Mouse (Mus musculus) hindbrain, embryonic 10.5 days (tissue): ENCODE results near the gene Leng1. TPM values are rescaled to one million over a fixed set of nuclear protein-coding genes. Genes with fewer than 3 reads are reported as not detected.
"Not testable (repeated sequence)": the region's sequence is repeated elsewhere in the genome, so short reads cannot be mapped to it uniquely, and the experiment has no call there.

Experiments used
- DNase-seq: peaks from one replicate; pipeline ENCODE4 v3.0.0-alpha.2; 2017; ENCODE audit warnings: low spot score
- H3K27ac ChIP-seq: fragments of 300-500 bp; sonication (generic); 2 replicates; pipeline ENCODE4 v1.5.1; 2016; ENCODE audit warnings: mild to moderate bottlenecking, moderate library complexity
- H3K27me3 ChIP-seq: fragments of 300-500 bp; sonication (generic); 2 replicates; pipeline ENCODE4 v1.6.1; 2016; ENCODE audit warnings: mild to moderate bottlenecking; ENCODE audit not compliant: poor library complexity, insufficient read depth, severe bottlenecking
- H3K36me3 ChIP-seq: fragments of 300-500 bp; sonication (generic); 2 replicates; pipeline ENCODE4 v1.6.1; 2016; ENCODE audit warnings: mild to moderate bottlenecking, moderate library complexity
- H3K4me1 ChIP-seq: fragments of 300-500 bp; sonication (generic); replicated peaks from 2 replicates; pipeline ENCODE4 v1.6.1; 2016; ENCODE audit warnings: mild to moderate bottlenecking
- H3K4me3 ChIP-seq: fragments of 300-500 bp; sonication (generic); 2 replicates; pipeline ENCODE4 v1.5.1; 2016; ENCODE audit warnings: mild to moderate bottlenecking, moderate library complexity
- H3K9me3 ChIP-seq: fragments of 300-500 bp; sonication (generic); 2 replicates; pipeline ENCODE4 v1.6.1; 2016; ENCODE audit warnings: mild to moderate bottlenecking, moderate library complexity
- WGBS: fragments of 180-500 bp; shearing (Covaris S2); methylation state at CpG from one replicate; pipeline ENCODE4 v1.1.7; 2016; 5-methylcytosine and 5-hydroxymethylcytosine counted together
- polyA plus RNA-seq: library from polyadenylated mRNA; unstranded; fragments of >200 nt; fragmentation: Nextera tagmentation; extraction: Ambion mirVana; gene quantifications from 2 replicates; pipeline ENCODE4 v1.2.1, GENCODE M21; 2016

Gene Leng1
- 19.4 and 23.0 TPM in 2 replicates for polyA plus RNA-seq

DNA sequence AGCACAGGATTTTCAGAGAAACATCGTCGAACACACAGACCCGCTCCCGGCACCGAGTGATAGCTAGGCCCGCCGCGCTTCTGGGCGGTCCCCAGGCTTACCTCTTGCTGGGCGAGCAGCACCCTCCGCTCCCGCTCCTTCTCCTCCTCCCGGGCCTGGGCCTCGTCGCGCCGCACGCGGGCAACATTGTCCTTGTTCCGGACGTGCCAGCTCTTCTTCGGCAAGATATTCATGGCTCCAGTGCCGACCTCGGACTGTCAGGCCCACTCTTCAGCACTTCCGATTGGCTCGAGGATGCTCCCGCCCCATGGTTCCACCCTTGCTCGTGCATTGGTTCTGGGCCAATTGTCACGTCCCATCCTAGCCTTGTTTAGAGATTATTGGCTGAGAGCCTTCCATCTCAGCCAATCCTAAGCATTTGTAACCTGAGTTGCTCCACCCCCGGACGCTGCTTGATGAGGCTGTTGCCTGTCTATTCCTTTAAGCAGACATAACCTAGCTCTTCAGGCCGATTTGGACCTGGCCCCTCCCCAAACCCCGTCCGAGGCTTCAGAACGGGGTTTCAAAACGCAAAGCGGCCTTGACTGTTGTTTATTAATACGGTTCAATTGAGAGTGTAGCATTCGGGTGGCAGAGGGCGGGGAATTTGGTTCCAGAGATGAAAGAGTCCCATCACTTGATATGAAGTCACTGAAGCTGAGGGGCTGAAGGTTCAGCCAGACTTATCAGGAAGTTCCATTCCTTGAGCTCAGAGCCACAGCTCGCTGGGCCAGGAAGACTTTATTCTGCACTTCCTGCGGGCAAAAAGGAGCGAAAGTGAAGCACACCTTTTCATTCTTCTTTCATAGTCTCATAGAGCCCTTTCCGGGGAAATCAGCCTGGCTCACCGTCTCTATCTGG, at the start of gene Leng1:
Gene Leng1 (minus strand): TSS at position 626 of the 900 bp plus-strand sequence.
- Histone ChIP-seq H3K4me3 (peak within 1 kb of the TSS; percentile 79), H3K9me3 (no peaks in the 10 kb centered on the region), H3K27ac (peak within 1 kb of the TSS; percentile 91), H3K27me3 (no peaks in the 10 kb centered on the region), H3K36me3 (peaks cover 33% of the 10 kb centered on the region), H3K4me1 (peaks cover 30% of the 10 kb centered on the region)
- WGBS = 5% methylated on average over 45 of the region's 45 CpGs
- DNase-seq = peak; percentile 93

DNA sequence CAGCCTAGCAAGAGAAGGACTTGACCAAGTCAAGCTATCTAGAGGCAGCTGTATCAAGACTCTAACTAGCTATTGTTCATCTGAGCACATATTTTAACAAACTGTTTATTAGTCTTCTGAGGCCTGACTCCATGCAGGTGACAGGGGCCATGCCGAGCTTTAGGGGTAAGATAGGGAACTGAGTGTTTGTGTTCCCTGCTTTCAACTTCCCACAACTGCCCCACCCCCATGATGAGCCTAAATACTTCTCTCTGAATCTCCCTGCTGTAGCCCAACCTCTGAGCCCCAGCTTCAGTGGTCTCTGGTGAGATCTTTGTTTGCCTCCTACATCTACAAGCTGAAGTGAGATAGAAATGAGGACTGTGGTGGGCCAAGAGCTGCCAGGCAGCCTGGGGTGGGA, 49.6 kb upstream of the Leng1 start:
- Histone ChIP-seq H3K4me3 (no peak overlapping the region), H3K27me3 (no peaks in the 10 kb centered on the region), H3K4me1 (no peaks in the 10 kb centered on the region), H3K27ac (no peak overlapping the region), H3K36me3 (no peaks in the 10 kb centered on the region), H3K9me3 (no peaks in the 10 kb centered on the region)
- 70% methylated on average over 1 of the region's 1 CpGs for WGBS
- DNase-seq = no peak

DNA sequence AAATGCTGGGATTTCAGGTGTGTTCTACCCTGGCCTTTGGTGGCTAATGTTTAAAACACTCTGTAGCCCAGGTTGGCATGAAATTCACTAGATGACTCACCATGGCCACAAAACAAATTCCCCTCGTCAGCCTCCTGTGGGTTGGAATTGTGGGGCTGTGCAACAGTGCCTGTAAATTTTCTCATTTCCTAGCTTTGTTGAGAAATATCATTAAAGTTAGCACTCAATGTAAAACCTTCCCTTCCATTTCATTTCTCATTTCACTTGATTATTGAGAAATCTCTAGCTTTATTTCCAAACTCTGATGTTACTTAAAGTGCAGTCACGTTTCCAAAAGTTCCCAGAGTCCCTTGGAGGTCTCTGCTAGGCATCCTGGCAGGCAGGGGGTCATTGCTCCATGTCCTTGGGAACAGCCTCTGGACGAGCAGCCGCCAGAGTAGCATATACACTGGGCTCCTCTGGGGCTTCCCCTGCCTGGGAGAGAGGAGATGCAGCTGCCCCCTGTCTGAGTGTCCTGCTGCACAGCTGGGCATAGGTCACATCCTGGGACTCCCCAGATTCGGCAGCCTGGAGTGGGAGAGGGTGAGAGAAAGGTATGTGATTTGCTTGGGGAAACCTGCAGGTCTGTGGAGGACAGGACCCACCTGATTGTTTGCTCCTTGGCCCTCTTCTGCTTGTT, 46.8 kb upstream of the Leng1 start:
- WGBS = 53% methylated on average over 5 of the region's 5 CpGs
- no peak overlapping the region for H3K4me3 ChIP-seq
- H3K4me1 ChIP-seq = no peaks in the 10 kb centered on the region
- peaks cover 10% of the 10 kb centered on the region for H3K36me3 ChIP-seq
- no peaks in the 10 kb centered on the region for H3K9me3 ChIP-seq
- H3K27ac ChIP-seq = no peak overlapping the region
- no peak for DNase-seq
- no peaks in the 10 kb centered on the region for H3K27me3 ChIP-seq

DNA sequence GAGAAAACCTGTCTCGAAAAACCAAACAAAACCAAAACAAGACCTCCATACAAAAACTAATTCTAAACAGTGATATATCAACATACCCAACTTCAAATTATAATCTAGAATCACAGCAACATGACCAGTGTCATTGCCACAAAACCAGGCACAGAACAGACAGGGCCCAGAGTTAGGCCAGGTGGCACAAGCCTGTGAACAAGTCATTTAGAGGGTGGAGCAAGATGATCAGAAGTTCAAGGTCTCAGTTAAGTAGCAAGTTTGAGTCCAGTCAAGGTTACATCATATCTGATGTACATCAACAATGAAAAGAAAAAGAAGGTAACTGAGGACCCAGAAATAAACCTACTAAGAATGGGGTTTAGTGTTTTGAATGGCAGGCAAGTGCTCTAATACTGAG, 43.4 kb upstream of the Leng1 start:
- no peak for DNase-seq
- H3K4me3 ChIP-seq = no peak overlapping the region
- peaks cover 41% of the 10 kb centered on the region for H3K36me3 ChIP-seq
- no peak overlapping the region for H3K27ac ChIP-seq
- 83% methylated on average over 1 of the region's 1 CpGs for WGBS
- H3K9me3 ChIP-seq = no peaks in the 10 kb centered on the region
- H3K27me3 ChIP-seq = no peaks in the 10 kb centered on the region
- peaks cover 19% of the 10 kb centered on the region for H3K4me1 ChIP-seq

DNA sequence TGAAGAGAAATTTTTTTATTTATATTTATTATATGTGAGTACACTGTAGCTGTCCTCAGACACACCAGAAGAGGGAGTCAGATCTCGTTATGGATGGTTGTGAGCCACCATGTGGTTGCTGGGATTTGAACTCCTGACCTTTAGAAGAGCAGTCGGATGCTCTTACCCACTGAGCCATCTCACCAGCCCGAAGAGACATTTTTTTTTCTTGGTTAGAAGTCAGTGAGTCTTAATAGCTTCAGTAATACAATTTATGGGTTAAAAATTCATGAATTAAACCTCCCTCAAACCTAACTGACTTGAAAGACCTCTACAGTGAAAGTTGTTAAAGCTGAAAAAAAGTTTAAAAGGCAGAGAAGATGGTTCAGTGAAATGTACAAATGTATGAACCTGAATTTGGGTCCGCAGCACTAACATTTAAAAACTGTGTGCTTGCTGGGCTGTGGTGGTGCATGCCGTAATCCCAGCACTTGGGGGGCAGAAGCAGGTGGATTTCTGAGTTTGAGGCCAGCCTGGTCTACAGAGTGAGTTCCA, 42.9 kb upstream of the Leng1 start:
- not testable (repeated sequence) for H3K27me3 ChIP-seq, H3K4me3 ChIP-seq, DNase-seq, H3K27ac ChIP-seq, H3K9me3 ChIP-seq
- H3K4me1 ChIP-seq = peaks cover 20% of the 10 kb centered on the region
- H3K36me3 ChIP-seq = peaks cover 41% of the 10 kb centered on the region
- WGBS = 43% methylated on average over 5 of the region's 5 CpGs

DNA sequence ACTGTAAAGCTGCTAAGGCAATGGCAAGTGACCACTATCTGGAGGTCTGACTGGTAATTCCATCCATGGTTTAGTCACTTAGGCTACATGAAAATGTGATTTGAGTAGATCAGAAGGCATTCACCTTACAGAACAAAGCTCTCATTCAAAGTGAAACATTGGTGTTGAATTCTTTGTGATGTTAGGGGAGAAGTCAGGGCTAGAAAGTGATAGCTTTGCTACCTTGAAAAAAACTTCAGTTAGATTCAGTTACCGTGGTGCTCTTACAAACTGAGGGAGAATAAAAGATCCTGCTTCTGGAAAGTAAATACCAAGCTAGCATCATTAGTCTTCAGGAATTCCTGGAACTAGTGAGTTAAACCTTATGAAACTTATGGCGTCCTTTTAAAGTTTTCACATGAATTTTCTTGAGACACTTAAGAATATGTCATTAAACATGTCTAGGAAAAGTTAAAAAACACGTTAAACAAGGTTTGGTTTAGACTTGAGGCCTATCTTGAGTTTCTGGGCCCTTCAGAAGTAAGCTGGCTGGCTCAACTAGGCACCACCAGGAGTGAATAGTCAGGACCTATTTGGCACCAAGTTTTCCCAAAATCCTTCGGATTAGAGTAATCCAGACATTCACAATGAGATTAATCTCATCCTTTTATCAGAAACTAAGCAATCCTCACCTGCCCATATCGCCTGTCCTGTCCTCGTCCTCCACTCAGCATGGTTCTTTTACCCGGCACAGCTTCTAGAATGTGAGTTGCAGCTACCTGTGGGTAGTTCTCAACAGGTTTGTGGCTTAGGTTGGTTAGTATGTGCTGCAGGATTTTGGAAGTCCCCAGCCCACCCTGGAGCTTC, 42.2 kb upstream of the Leng1 start:
- Histone ChIP-seq H3K9me3 (no peaks in the 10 kb centered on the region), H3K4me1 (peaks cover 27% of the 10 kb centered on the region), H3K4me3 (no peak overlapping the region), H3K27me3 (no peaks in the 10 kb centered on the region), H3K27ac (no peak overlapping the region), H3K36me3 (peaks cover 41% of the 10 kb centered on the region)
- peak; percentile 33 for DNase-seq
- 23% methylated on average over 7 of the region's 7 CpGs for WGBS

DNA sequence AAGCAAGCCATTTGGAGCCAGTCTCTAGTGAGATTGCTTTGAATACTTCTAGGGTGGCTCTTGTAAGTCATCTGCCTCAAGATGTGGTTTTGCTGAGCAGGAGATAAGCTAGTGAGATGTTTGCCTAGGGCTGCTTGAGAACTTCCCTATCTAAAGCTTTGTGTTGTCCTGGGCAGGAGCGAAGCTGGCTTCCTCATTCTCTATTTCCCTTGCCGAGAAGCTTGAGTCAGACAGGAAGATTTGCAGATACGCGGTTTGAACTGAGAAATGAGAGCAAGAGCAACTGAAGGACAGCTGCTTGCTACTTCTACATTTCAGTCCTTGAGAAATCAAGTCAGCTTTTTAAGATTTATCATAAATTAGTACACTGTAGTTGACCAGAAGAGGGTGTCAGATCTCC, 41.4 kb upstream of the Leng1 start:
- WGBS = 66% methylated on average over 4 of the region's 4 CpGs
- H3K36me3 ChIP-seq = peaks cover 41% of the 10 kb centered on the region
- DNase-seq = no peak
- H3K4me3 ChIP-seq = 0 out of 2 replicates have a peak overlapping the region, but pooled peaks have one; percentile 18
- H3K4me1 ChIP-seq = peaks cover 27% of the 10 kb centered on the region
- H3K9me3 ChIP-seq = no peaks in the 10 kb centered on the region
- H3K27me3 ChIP-seq = no peaks in the 10 kb centered on the region
- H3K27ac ChIP-seq = no peak overlapping the region

DNA sequence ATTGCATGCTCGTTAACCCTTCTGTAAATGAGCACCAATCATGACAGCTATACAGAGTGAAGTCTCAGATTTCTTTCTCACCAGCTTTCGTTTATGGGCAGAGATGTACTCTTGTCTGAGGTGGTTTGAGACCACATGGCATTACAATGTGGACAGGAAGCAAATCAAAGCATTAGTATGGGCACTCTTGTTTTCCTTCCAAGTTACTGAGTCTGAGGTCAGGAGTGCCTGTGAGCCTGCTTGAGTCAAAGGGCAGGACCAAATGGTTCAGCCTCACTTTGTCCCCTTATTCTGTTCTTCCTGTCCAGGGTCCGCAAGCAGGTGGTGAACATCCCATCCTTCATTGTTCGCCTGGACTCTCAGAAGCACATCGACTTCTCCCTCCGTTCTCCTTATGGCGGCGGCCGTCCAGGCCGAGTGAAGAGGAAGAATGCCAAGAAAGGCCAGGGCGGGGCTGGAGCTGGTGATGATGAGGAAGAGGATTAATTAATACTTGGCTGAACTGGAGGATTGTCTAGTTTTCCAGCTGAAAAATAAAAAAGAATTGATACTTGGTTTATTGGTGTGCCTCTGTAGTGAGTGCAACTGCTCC, 40.8 kb upstream of the Leng1 start:
- H3K27ac ChIP-seq = no peak overlapping the region; the same call in 1 of the 2 replicates
- peaks cover 27% of the 10 kb centered on the region for H3K4me1 ChIP-seq
- H3K9me3 ChIP-seq = no peaks in the 10 kb centered on the region
- H3K27me3 ChIP-seq = no peaks in the 10 kb centered on the region
- WGBS = 68% methylated on average over 11 of the region's 11 CpGs
- H3K36me3 ChIP-seq = peaks cover 45% of the 10 kb centered on the region
- H3K4me3 ChIP-seq = peak overlapping the region; percentile 89
- no peak for DNase-seq

DNA sequence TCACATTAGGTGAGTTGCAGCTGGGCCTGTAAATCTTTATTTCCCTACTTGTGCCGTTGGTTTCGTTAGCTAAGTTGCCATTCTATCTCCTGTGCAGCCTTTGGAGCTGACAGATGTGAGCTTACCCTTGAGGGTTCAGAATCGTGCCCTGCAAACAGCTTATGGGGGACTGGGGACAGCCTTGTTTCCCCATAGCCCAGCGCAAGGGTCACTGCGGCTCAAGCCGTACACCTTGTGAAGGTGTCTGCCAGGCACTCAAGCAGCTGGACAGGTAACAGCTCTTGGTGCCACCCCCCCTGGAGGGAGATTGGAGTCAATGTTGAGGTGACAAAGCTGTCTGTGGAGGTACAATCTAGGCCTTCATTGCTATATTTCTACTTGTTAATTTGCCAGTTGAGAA, 40.3 kb upstream of the Leng1 start:
- Histone ChIP-seq H3K4me3 (peak overlapping the region; percentile 89), H3K9me3 (no peaks in the 10 kb centered on the region), H3K27ac (peak overlapping the region; percentile 64), H3K4me1 (peaks cover 27% of the 10 kb centered on the region), H3K36me3 (peaks cover 50% of the 10 kb centered on the region), H3K27me3 (no peaks in the 10 kb centered on the region)
- no peak for DNase-seq
- 44% methylated on average over 6 of the region's 6 CpGs for WGBS

DNA sequence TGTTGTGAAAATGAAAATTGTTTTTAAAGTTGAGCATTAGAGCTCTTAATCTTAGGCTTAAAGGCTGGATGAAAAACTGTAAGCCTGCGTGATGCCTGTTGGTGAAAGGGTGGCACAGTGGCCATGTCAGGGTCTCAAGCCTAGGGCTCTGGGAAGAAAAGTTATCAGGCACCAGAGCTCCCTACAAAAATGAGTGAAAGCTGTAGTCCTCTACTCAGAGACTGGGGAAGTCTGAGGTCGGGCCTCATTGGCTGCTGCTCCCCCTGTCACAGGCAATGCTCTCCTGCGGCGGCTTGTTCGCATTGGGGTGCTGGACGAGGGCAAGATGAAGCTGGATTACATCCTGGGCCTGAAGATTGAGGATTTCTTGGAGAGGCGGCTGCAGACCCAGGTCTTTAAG, 39.8 kb upstream of the Leng1 start:
- H3K4me1 ChIP-seq = peaks cover 27% of the 10 kb centered on the region
- H3K27me3 ChIP-seq, H3K9me3 ChIP-seq, DNase-seq: not testable (repeated sequence)
- H3K4me3 ChIP-seq = peak overlapping the region; percentile 89
- H3K27ac ChIP-seq = peak overlapping the region; percentile 97
- H3K36me3 ChIP-seq = peaks cover 55% of the 10 kb centered on the region
- WGBS = 6% methylated on average over 7 of the region's 7 CpGs

DNA sequence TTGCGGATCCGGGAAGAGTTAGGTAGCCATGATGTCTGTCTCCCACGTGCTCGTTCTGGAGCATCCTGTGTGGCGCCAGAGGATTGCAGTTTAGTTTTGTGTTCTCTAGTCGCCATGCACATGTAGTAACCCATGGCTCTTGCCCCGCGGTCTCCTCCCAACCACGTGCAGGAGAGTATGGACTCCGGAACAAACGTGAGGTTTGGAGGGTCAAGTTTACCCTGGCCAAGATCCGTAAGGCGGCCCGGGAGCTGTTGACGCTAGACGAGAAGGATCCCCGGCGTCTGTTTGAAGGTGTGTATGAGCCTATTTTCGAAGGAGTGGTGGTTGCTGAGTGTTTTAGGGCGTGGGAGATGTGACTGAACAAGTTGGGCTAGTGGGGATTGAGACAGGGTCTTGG, 38.8 kb upstream of the Leng1 start:
- Histone ChIP-seq H3K27ac (peak overlapping the region; percentile 97), H3K27me3 (no peaks in the 10 kb centered on the region), H3K9me3 (no peaks in the 10 kb centered on the region), H3K36me3 (peaks cover 65% of the 10 kb centered on the region), H3K4me3 (peak overlapping the region; percentile 89), H3K4me1 (peaks cover 27% of the 10 kb centered on the region)
- no peak for DNase-seq
- WGBS = under 1% methylated on average over 20 of the region's 20 CpGs

DNA sequence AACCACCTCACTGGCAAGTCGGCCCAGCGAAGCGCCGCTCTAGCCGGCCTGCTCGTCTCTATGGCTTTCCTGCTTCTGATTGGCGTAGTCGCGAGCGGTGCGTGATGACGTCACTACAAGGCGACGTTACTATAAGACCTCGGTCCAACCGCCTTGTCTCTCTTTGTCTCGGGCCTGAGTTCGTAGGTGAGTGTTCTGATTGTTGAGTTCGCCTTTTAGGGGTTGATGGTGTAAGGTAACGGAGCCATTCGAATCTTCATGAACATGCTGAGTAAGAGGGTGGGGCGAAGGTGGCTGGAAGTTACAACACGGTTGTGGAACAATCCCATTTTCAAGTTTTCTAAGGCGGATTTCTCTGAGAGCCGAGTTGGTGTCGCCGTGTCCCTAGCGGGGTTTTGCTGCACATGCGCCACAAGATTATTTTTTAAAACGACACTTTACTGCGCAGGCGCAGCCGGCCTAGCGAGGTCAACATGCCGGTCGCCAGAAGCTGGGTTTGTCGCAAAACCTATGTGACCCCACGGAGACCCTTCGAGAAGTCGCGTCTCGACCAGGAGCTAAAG, 38.3 kb upstream of the Leng1 start, which contains the start of gene Rps9:
Gene Rps9 (plus strand): TSS at position 115 of the 563 bp plus-strand sequence.
- peaks cover 27% of the 10 kb centered on the region for H3K4me1 ChIP-seq
- no peaks in the 10 kb centered on the region for H3K9me3 ChIP-seq
- peak within 1 kb of the TSS; percentile 97 for H3K27ac ChIP-seq
- H3K4me3 ChIP-seq = peak within 1 kb of the TSS; percentile 89
- no peaks in the 10 kb centered on the region for H3K27me3 ChIP-seq
- WGBS = under 1% methylated on average over 42 of the region's 42 CpGs
- H3K36me3 ChIP-seq = peaks cover 70% of the 10 kb centered on the region
- DNase-seq = peak; percentile 96
